Mouse (Mus musculus): ENCODE results near the gene Vapa. TPM values are rescaled to one million over a fixed set of nuclear protein-coding genes. Genes with fewer than 3 reads are reported as not detected.

The Vapa gene
- 244 and 247 TPM in 2 replicates for polyA plus RNA-seq (2015; fragmentation: Nextera tagmentation; extraction: Ambion mirVana)

GRCm38 (mm10) chr17:65613463-65614412, at the start of gene Vapa:
Vapa (minus strand) TSS chr17:65613555.
- Histone ChIP-seq H3K4me3 (replicated peaks) (peak within 1 kb of the TSS; percentile 97), H3K27ac (peak within 1 kb of the TSS; percentile 99), H3K9ac (replicated peaks) (peak within 1 kb of the TSS; percentile 98), H3K27me3 (no peaks in the 10 kb centered on the region; the same call in 1 of the 2 replicates), H3K4me1 (replicated peaks) (peaks cover 36% of the 10 kb centered on the region), H3K9me3 (no peaks in the 10 kb centered on the region), H3K36me3 (no peaks in the 10 kb centered on the region), H3K4me2 (replicated peaks) (peak within 1 kb of the TSS; percentile 78)
- under 1% methylated on average over 85 of the region's 85 CpGs for WGBS
- peak; percentile 93 for ATAC-seq

GRCm38 (mm10) chr17:65662662-65663061, 49.3 kb upstream of the Vapa start:
- ATAC-seq: no peak
- no peaks in the 10 kb centered on the region for H3K4me1 ChIP-seq (replicated peaks)
- H3K4me2 ChIP-seq (replicated peaks): no peak overlapping the region
- no peak overlapping the region for H3K4me3 ChIP-seq (replicated peaks)
- no peaks in the 10 kb centered on the region for H3K9me3 ChIP-seq
- no peak overlapping the region for H3K27ac ChIP-seq
- H3K36me3 ChIP-seq: peaks cover 3% of the 10 kb centered on the region; the same call in 1 of the 2 replicates
- H3K27me3 ChIP-seq: no peaks in the 10 kb centered on the region
- WGBS: 89% methylated on average over 3 of the region's 3 CpGs
- H3K9ac ChIP-seq (replicated peaks): no peak overlapping the region

GRCm38 (mm10) chr17:65658416-65658815, 45.1 kb upstream of the Vapa start:
- Histone ChIP-seq H3K36me3 (no peaks in the 10 kb centered on the region; the same call in 1 of the 2 replicates), H3K4me1 (replicated peaks) (no peaks in the 10 kb centered on the region), H3K9me3 (no peaks in the 10 kb centered on the region), H3K27ac (no peak overlapping the region), H3K4me2 (replicated peaks) (no peak overlapping the region), H3K27me3 (no peaks in the 10 kb centered on the region), H3K9ac (replicated peaks) (no peak overlapping the region), H3K4me3 (replicated peaks) (no peak overlapping the region)
- WGBS: 97% methylated on average over 2 of the region's 2 CpGs
- ATAC-seq: no peak

- Histone ChIP-seq H3K4me2 (replicated peaks) (no peak overlapping the region), H3K27me3 (no peaks in the 10 kb centered on the region), H3K27ac (no peak overlapping the region), H3K9me3 (no peaks in the 10 kb centered on the region), H3K4me1 (replicated peaks) (no peaks in the 10 kb centered on the region), H3K9ac (replicated peaks) (no peak overlapping the region), H3K4me3 (replicated peaks) (no peak overlapping the region), H3K36me3 (peaks cover under 1% of the 10 kb centered on the region; the same call in 1 of the 2 replicates)
- no peak for ATAC-seq
- WGBS: 91% methylated on average over 9 of the region's 9 CpGs
Observed at GRCm38 (mm10) chr17:65657958-65658357, 44.6 kb upstream of the Vapa start.

- Histone ChIP-seq H3K4me3 (replicated peaks) (no peak overlapping the region), H3K4me2 (replicated peaks) (no peak overlapping the region), H3K4me1 (replicated peaks) (no peaks in the 10 kb centered on the region), H3K27me3 (no peaks in the 10 kb centered on the region), H3K36me3 (peaks cover 12% of the 10 kb centered on the region), H3K27ac (no peak overlapping the region), H3K9ac (replicated peaks) (no peak overlapping the region), H3K9me3 (no peaks in the 10 kb centered on the region)
- no peak for ATAC-seq
- WGBS: 94% methylated on average over 6 of the region's 6 CpGs
Observed at GRCm38 (mm10) chr17:65656731-65657130, 43.4 kb upstream of the Vapa start.

GRCm38 (mm10) chr17:65656076-65656475, 42.7 kb upstream of the Vapa start:
- H3K27ac ChIP-seq: no peak overlapping the region
- no peak overlapping the region for H3K4me3 ChIP-seq (replicated peaks)
- 92% methylated on average over 8 of the region's 8 CpGs for WGBS
- ATAC-seq: no peak
- no peak overlapping the region for H3K4me2 ChIP-seq (replicated peaks)
- H3K4me1 ChIP-seq (replicated peaks): no peaks in the 10 kb centered on the region
- no peaks in the 10 kb centered on the region for H3K27me3 ChIP-seq
- H3K36me3 ChIP-seq: peaks cover 13% of the 10 kb centered on the region
- H3K9ac ChIP-seq (replicated peaks): no peak overlapping the region
- no peaks in the 10 kb centered on the region for H3K9me3 ChIP-seq

- H3K27me3 ChIP-seq: no peaks in the 10 kb centered on the region
- no peak for ATAC-seq
- no peaks in the 10 kb centered on the region for H3K4me1 ChIP-seq (replicated peaks)
- no peak overlapping the region for H3K9ac ChIP-seq (replicated peaks)
- H3K4me3 ChIP-seq (replicated peaks): no peak overlapping the region
- no peak overlapping the region for H3K27ac ChIP-seq
- H3K9me3 ChIP-seq: no peaks in the 10 kb centered on the region
- H3K36me3 ChIP-seq: peaks cover 13% of the 10 kb centered on the region
- 74% methylated on average over 4 of the region's 4 CpGs for WGBS
- no peak overlapping the region for H3K4me2 ChIP-seq (replicated peaks)
Observed at GRCm38 (mm10) chr17:65655608-65656007, 42.3 kb upstream of the Vapa start.

- ATAC-seq: no peak
- WGBS: 94% methylated on average over 6 of the region's 6 CpGs
Observed at GRCm38 (mm10) chr17:65650598-65650997, 37.2 kb upstream of the Vapa start.

GRCm38 (mm10) chr17:65649175-65649493, 35.8 kb upstream of the Vapa start:
- Histone ChIP-seq H3K4me1 (replicated peaks) (no peaks in the 10 kb centered on the region), H3K9ac (replicated peaks) (no peak overlapping the region), H3K4me3 (replicated peaks) (no peak overlapping the region), H3K27ac (no peak overlapping the region), H3K9me3 (no peaks in the 10 kb centered on the region), H3K4me2 (replicated peaks) (no peak overlapping the region), H3K36me3 (peaks cover 13% of the 10 kb centered on the region), H3K27me3 (no peaks in the 10 kb centered on the region)
- ATAC-seq: 0 out of 2 replicates have a peak, but pooled peaks have one; percentile 45
- WGBS: 80% methylated on average over 2 of the region's 2 CpGs

More at GRCm38 (mm10) chr17:65650598-65650997, 37.2 kb upstream of the Vapa start:
- Histone ChIP-seq H3K27me3 (no peaks in the 10 kb centered on the region), H3K4me3 (replicated peaks) (no peak overlapping the region), H3K9me3 (no peaks in the 10 kb centered on the region), H3K27ac (no peak overlapping the region), H3K4me1 (replicated peaks) (no peaks in the 10 kb centered on the region), H3K36me3 (peaks cover 13% of the 10 kb centered on the region), H3K9ac (replicated peaks) (no peak overlapping the region), H3K4me2 (replicated peaks) (no peak overlapping the region)

GRCm38 (mm10) chr17:65648371-65649174, 35.2 kb upstream of the Vapa start:
- ATAC-seq: no peak

GRCm38 (mm10) chr17:65647961-65648360, 34.6 kb upstream of the Vapa start:
- no peak for ATAC-seq
- no peak overlapping the region for H3K4me2 ChIP-seq (replicated peaks)
- 61% methylated on average over 5 of the region's 5 CpGs for WGBS
- H3K9me3 ChIP-seq: no peaks in the 10 kb centered on the region
- H3K27ac ChIP-seq: no peak overlapping the region
- H3K4me1 ChIP-seq (replicated peaks): peaks cover 8% of the 10 kb centered on the region
- H3K9ac ChIP-seq (replicated peaks): no peak overlapping the region
- H3K4me3 ChIP-seq (replicated peaks): no peak overlapping the region
- no peaks in the 10 kb centered on the region for H3K27me3 ChIP-seq
- peaks cover 12% of the 10 kb centered on the region for H3K36me3 ChIP-seq

More at GRCm38 (mm10) chr17:65648371-65649174, 35.2 kb upstream of the Vapa start:
- no peak overlapping the region for H3K27ac ChIP-seq
- 89% methylated on average over 9 of the region's 9 CpGs for WGBS
- H3K9me3 ChIP-seq: no peaks in the 10 kb centered on the region
- no peaks in the 10 kb centered on the region for H3K27me3 ChIP-seq
- no peak overlapping the region for H3K4me2 ChIP-seq (replicated peaks)
- H3K9ac ChIP-seq (replicated peaks): no peak overlapping the region
- H3K36me3 ChIP-seq: peaks cover 13% of the 10 kb centered on the region
- H3K4me1 ChIP-seq (replicated peaks): peaks cover 2% of the 10 kb centered on the region
- H3K4me3 ChIP-seq (replicated peaks): no peak overlapping the region

GRCm38 (mm10) chr17:65647226-65647625, 33.9 kb upstream of the Vapa start:
- WGBS: 78% methylated on average over 6 of the region's 6 CpGs
- no peak overlapping the region for H3K4me2 ChIP-seq (replicated peaks)
- no peaks in the 10 kb centered on the region for H3K9me3 ChIP-seq
- H3K27ac ChIP-seq: no peak overlapping the region
- no peak overlapping the region for H3K4me3 ChIP-seq (replicated peaks)
- peaks cover 16% of the 10 kb centered on the region for H3K4me1 ChIP-seq (replicated peaks)
- no peak overlapping the region for H3K9ac ChIP-seq (replicated peaks)
- no peak for ATAC-seq
- peaks cover 6% of the 10 kb centered on the region; the same call in 1 of the 2 replicates for H3K36me3 ChIP-seq
- H3K27me3 ChIP-seq: no peaks in the 10 kb centered on the region

All from midbrain, embryonic 13.5 days (tissue).